ENCODE assay signal across 8 mouse cellular contexts in genomic region chr9:21320280-21320618, GRCm38 (mm10). TPM values are rescaled to one million over a fixed set of nuclear protein-coding genes. Genes with fewer than 3 reads are reported as not detected.
DNase-seq lines count a peak whose midpoint lies in the region; TF ChIP-seq lines count a peak whose summit lies in the region.

No protein-coding gene starts in this region.

- peaks cover 42% of the 10 kb centered on the region for H3K79me2 ChIP-seq in myocyte (ENCODE audit: control insufficient read depth, insufficient read depth)

- H3K9me3 ChIP-seq in embryonic facial prominence, embryonic 10.5 days = no peaks in the 10 kb centered on the region

- peak overlapping the region; percentile 56 for H3ac ChIP-seq in myocyte (ENCODE audit: control insufficient read depth, insufficient read length)

- peaks cover 27% of the 10 kb centered on the region for H3K4me1 ChIP-seq in embryonic facial prominence, embryonic 10.5 days

- peak overlapping the region; percentile 98 for H3K4me3 ChIP-seq in layer of hippocampus, adult 2 months
- peak overlapping the region; percentile 89 for H3K4me3 ChIP-seq in embryonic facial prominence, embryonic 10.5 days
- H3K4me3 ChIP-seq in myocyte = peak overlapping the region; percentile 91

- no peak for DNase-seq in layer of hippocampus, adult 2 months (ENCODE audit: low spot score in 2 of 2)
- DNase-seq in layer of hippocampus, adult 9-10 months (ENCODE audit: low spot score) = no peak
- no peak for DNase-seq in embryonic facial prominence, embryonic 10.5 days (ENCODE audit: low spot score)
- DNase-seq in hindlimb bud, embryonic 11.5 days (ENCODE audit: extremely low spot score, low read depth, low spot score) = peak; percentile 44
- no peak for DNase-seq in frontal cortex, postnatal 25 days (ENCODE audit: low spot score in 2 of 2)
- DNase-seq in adrenal gland, postnatal 4 days (ENCODE audit: low spot score in 2 of 2) = no peak
- DNase-seq in yolk sac, embryonic 10.5 days (ENCODE audit: low spot score) = no peak

- H3K27ac ChIP-seq in layer of hippocampus, adult 2 months = peak overlapping the region; percentile 90; the same call in 1 of the 2 replicates
- peak overlapping the region; percentile 88 for H3K27ac ChIP-seq in embryonic facial prominence, embryonic 10.5 days (replicated peaks)

- H3K36me3 ChIP-seq in embryonic facial prominence, embryonic 10.5 days (replicated peaks) = peaks cover 12% of the 10 kb centered on the region
- H3K36me3 ChIP-seq in myocyte (ENCODE audit: control insufficient read depth, insufficient read depth) = no peaks in the 10 kb centered on the region

- TF ChIP-seq POLR2A in myocyte (IDR thresholded peaks at IDR 0.05; ENCODE audit: insufficient read length, low read depth) = no peak

- peak overlapping the region; percentile 71 for H3K4me2 ChIP-seq in myocyte (ENCODE audit: low read depth)

- TF ChIP-seq CTCF in layer of hippocampus, adult 2 months (conservative IDR thresholded peaks at IDR 0.05) = peak; percentile 33; the same call in 1 of the 2 replicates

- no peaks in the 10 kb centered on the region for H3K27me3 ChIP-seq in embryonic facial prominence, embryonic 10.5 days (replicated peaks; ENCODE audit: low read depth, poor library complexity, severe bottlenecking)
- no peaks in the 10 kb centered on the region for H3K27me3 ChIP-seq in myocyte (ENCODE audit: control insufficient read depth, insufficient read depth, insufficient read length)

- 23% methylated on average over 4 of the region's 4 CpGs for WGBS in embryonic facial prominence, embryonic 10.5 days

TF ChIP-seq in myocyte, 11 proteins besides CTCF, POLR2A, EP300 and RAD21:
- TF ChIP-seq MYOG (IDR thresholded peaks at IDR 0.05; ENCODE audit: control insufficient read depth in 1 of 3, insufficient read depth in 1 of 3, insufficient read length in 2 of 3, low read depth in 2 of 3) (no peak), USF1 (IDR thresholded peaks at IDR 0.05; ENCODE audit: low read depth) (no peak), E2F4 (IDR thresholded peaks at IDR 0.05; ENCODE audit: insufficient read depth) (no peak), MYOD1 (IDR thresholded peaks at IDR 0.05; ENCODE audit: control insufficient read depth in 1 of 3, insufficient read length in 2 of 3, low read depth in 2 of 3) (no peak), MAX (IDR thresholded peaks at IDR 0.05; ENCODE audit: low read depth) (no peak), POLR2AphosphoS2 (IDR thresholded peaks at IDR 0.05; ENCODE audit: insufficient read length, low read depth) (no peak), CEBPB (IDR thresholded peaks at IDR 0.05; ENCODE audit: insufficient read depth, poor library complexity, severe bottlenecking) (no peak), SRF (IDR thresholded peaks at IDR 0.05; ENCODE audit: control insufficient read depth, insufficient read length, low read depth) (no peak), TCF12 (IDR thresholded peaks at IDR 0.05; ENCODE audit: insufficient read depth, poor library complexity, severe bottlenecking) (no peak), REST (IDR thresholded peaks at IDR 0.05; ENCODE audit: insufficient read depth, insufficient read length) (no peak)

RNA-seq across cellular contexts. Expression of gene Slc44a2, which starts 0.2 kb away (rescaled TPM):
- total RNA-seq in layer of hippocampus, adult 2 months (2021) = 10 to 100 TPM; 50.7 to 52.6 TPM
- 86.8 and 92.7 TPM in 2 replicates for polyA plus RNA-seq in embryonic facial prominence, embryonic 10.5 days (2016; fragmentation: Nextera tagmentation; extraction: Ambion mirVana)
- polyA plus RNA-seq in myocyte (2012; fragmentation: generic; extraction: Trizol) = 173 TPM
- 10 to 100 TPM; 73.6 to 75.4 TPM for total RNA-seq in adrenal gland, postnatal 4 days (2021)

RNA-seq across cellular contexts. Expression of gene Ap1m2, which starts 8.1 kb away (rescaled TPM):
- under 1 TPM; 0.41 to 0.76 TPM for total RNA-seq in layer of hippocampus, adult 2 months (2021)
- polyA plus RNA-seq in embryonic facial prominence, embryonic 10.5 days (2016; fragmentation: Nextera tagmentation; extraction: Ambion mirVana) = 16.8 and 18.6 TPM in 2 replicates
- not detected for polyA plus RNA-seq in myocyte (2012; fragmentation: generic; extraction: Trizol)
- 1 to 10 TPM in 1 of 2 experiments, not detected in 1; 3.4 TPM for total RNA-seq in adrenal gland, postnatal 4 days (2021)

RNA-seq across cellular contexts. Expression of gene Cdkn2d, which starts 29.0 kb away (rescaled TPM):
- 10 to 100 TPM; 53.7 to 54.4 TPM for total RNA-seq in layer of hippocampus, adult 2 months (2021)
- polyA plus RNA-seq in embryonic facial prominence, embryonic 10.5 days (2016; fragmentation: Nextera tagmentation; extraction: Ambion mirVana) = 40.9 and 45.1 TPM in 2 replicates
- 53.2 TPM for polyA plus RNA-seq in myocyte (2012; fragmentation: generic; extraction: Trizol)
- total RNA-seq in adrenal gland, postnatal 4 days (2021) = 10 to 100 TPM; 21.9 to 25.6 TPM

RNA-seq across cellular contexts. Expression of gene Kri1, which starts 32.5 kb away (rescaled TPM):
- 10 to 100 TPM; 45.1 to 46.6 TPM for total RNA-seq in layer of hippocampus, adult 2 months (2021)
- polyA plus RNA-seq in embryonic facial prominence, embryonic 10.5 days (2016; fragmentation: Nextera tagmentation; extraction: Ambion mirVana) = 16.2 and 18.0 TPM in 2 replicates
- 31.4 TPM for polyA plus RNA-seq in myocyte (2012; fragmentation: generic; extraction: Trizol)
- 10 to 100 TPM; 40.2 to 41.8 TPM for total RNA-seq in adrenal gland, postnatal 4 days (2021)

RNA-seq across cellular contexts. Expression of gene Ilf3, which starts 47.4 kb away (rescaled TPM):
- 100 to 1,000 TPM; 106 to 108 TPM for total RNA-seq in layer of hippocampus, adult 2 months (2021)
- polyA plus RNA-seq in embryonic facial prominence, embryonic 10.5 days (2016; fragmentation: Nextera tagmentation; extraction: Ambion mirVana) = 341 and 343 TPM in 2 replicates
- polyA plus RNA-seq in myocyte (2012; fragmentation: generic; extraction: Trizol) = 56.6 TPM
- 100 to 1,000 TPM; 107 to 118 TPM for total RNA-seq in adrenal gland, postnatal 4 days (2021)
